Mouse (Mus musculus) midbrain, embryonic 12.5 days (tissue): ENCODE data around the gene Ablim1. TPM values are rescaled to one million over a fixed set of nuclear protein-coding genes. Genes with fewer than 3 reads are reported as not detected.

ENCODE experiments used
- ATAC-seq: fragments of 200-750 bp; cut with Nextera tagmentation; 2 replicates; pipeline ENCODE4 v1.8.0; 2017; ENCODE audit warnings: low read depth, moderate TSS enrichment, moderate library complexity; ENCODE audit not compliant: low FRiP score
- H3K27ac ChIP-seq: fragments of 300-500 bp; sonication (generic); replicated peaks from 2 replicates; pipeline ENCODE4 v1.5.1; 2016; ENCODE audit warnings: mild to moderate bottlenecking
- H3K27me3 ChIP-seq: fragments of 300-500 bp; sonication (generic); 2 replicates; pipeline ENCODE4 v1.6.1; 2016; ENCODE audit warnings: mild to moderate bottlenecking
- H3K36me3 ChIP-seq: fragments of 300-500 bp; sonication (generic); 2 replicates; pipeline ENCODE4 v1.6.1; 2016
- H3K4me1 ChIP-seq: fragments of 300-500 bp; sonication (generic); 2 replicates; pipeline ENCODE4 v1.6.1; 2016
- H3K4me2 ChIP-seq: fragments of 300-500 bp; sonication (generic); replicated peaks from 2 replicates; pipeline ENCODE4 v1.6.1; 2016; ENCODE audit warnings: mild to moderate bottlenecking, moderate library complexity
- H3K4me3 ChIP-seq: fragments of 300-500 bp; sonication (generic); 2 replicates; pipeline ENCODE4 v1.5.1; 2016; ENCODE audit warnings: mild to moderate bottlenecking
- H3K9ac ChIP-seq: fragments of 300-500 bp; sonication (generic); replicated peaks from 2 replicates; pipeline ENCODE4 v1.6.1; 2016; ENCODE audit warnings: mild to moderate bottlenecking, moderate library complexity
- H3K9me3 ChIP-seq: fragments of 300-500 bp; sonication (generic); 2 replicates; pipeline ENCODE4 v1.6.1; 2016; ENCODE audit warnings: mild to moderate bottlenecking
- WGBS: fragments of 180-500 bp; shearing (Covaris S2); methylation state at CpG from one replicate; pipeline ENCODE4 v1.1.7; 2016; 5-methylcytosine and 5-hydroxymethylcytosine counted together
- polyA plus RNA-seq: library from polyadenylated mRNA; unstranded; fragments of >200 nt; fragmentation: Nextera tagmentation; extraction: Ambion mirVana; gene quantifications from 2 replicates; pipeline ENCODE4 v1.2.1, GENCODE M21; 2016

Ablim1 gene
- polyA plus RNA-seq, 1 experiment from 2014 or later: 24.0 TPM

DNA sequence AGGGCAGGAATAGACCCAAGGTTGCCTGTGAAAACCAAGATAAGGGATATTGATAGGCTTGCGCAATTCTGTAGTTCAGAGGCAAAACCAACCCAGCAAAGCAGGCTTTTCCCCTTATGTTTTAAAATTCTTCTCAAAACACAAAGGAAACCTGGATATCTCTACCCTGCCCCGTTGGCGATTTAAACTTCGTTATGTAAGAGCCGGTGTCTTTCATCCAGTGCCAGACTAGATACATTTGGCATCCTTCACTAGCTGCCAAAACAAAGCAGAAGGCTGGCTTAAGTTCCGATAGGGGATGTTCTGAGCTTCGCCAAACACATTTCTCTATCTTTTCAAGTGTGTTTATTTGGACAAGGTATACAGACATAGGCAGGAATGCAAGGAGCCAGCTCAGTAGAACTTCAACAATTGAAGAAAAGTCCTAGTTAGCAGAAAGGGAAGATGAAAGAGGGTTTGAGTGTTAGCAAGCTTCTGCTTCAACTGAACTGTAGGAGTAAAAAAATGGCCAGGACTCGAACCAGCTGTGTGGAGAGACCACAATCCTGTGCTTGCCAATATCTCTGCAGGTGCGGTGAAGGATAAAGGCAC, 201.8 kb downstream of the Ablim1 start:
- H3K4me1 ChIP-seq: peaks cover 14% of the 10 kb centered on the region
- no peak overlapping the region for H3K4me2 ChIP-seq
- no peak for ATAC-seq
- H3K9me3 ChIP-seq: no peaks in the 10 kb centered on the region
- H3K9ac ChIP-seq: no peak overlapping the region
- peaks cover 7% of the 10 kb centered on the region; the same call in 1 of the 2 replicates for H3K27me3 ChIP-seq
- H3K4me3 ChIP-seq: no peak overlapping the region
- no peaks in the 10 kb centered on the region for H3K36me3 ChIP-seq
- 79% methylated on average over 9 of the region's 9 CpGs for WGBS
- 0 out of 2 replicates have a peak overlapping the region, but pooled peaks have one; percentile 32 for H3K27ac ChIP-seq

DNA sequence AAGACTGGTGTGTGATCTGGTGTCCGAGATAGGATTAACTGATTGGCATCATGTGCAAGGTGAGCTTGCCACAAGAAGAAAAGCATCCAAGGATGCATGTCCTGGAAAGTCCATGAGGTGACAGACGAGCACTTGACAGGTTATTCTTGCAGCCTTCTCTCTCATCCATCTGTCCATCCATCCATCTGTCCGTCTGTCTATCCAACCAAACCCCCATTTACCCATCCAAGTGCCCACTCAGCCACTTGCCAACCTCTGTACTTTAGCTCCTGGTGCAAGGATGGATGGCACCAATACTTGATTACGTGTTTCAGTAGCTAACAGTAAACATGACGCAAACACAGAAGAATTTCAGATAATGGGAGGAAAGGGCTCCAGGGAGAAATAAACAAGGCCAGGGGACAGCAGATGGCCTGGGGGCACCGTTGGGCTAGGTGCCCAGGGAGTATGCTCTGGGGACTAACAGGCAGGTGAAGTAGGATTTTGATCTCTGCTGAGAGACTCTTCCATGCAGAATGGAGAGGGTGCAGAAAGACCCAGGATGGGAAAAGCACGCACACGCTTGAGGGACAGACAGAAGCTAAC, 202.4 kb downstream of the Ablim1 start:
- Histone ChIP-seq H3K9ac (no peak overlapping the region), H3K4me3 (no peak overlapping the region), H3K27me3 (0 out of 2 replicates have a peak, but pooled peaks cover 7% of the 10 kb centered on the region), H3K9me3 (no peaks in the 10 kb centered on the region), H3K27ac (0 out of 2 replicates have a peak overlapping the region, but pooled peaks have one; percentile 32), H3K36me3 (no peaks in the 10 kb centered on the region), H3K4me1 (peaks cover 8% of the 10 kb centered on the region), H3K4me2 (no peak overlapping the region)
- ATAC-seq: no peak
- WGBS: 91% methylated on average over 8 of the region's 8 CpGs

DNA sequence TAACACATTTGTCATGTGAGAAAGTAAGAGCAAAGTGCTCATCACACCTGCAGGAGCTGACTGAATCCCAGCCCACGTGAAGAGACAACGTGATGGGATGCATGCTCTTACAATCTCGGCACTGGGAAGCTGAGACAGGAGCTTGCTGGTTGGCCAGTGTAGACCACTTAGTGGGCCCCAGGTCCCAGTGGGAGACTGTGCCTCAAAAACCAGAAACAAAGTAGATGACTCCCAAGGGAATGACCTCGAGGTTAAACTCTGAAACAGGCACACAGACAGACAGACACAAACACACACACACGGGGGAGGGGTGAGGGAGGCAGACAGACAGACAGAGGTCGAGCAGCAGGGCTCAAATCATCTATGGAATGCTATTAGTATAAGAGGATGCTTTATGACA, 203.4 kb downstream of the Ablim1 start:
- no peaks in the 10 kb centered on the region for H3K4me1 ChIP-seq
- no peaks in the 10 kb centered on the region for H3K36me3 ChIP-seq
- ATAC-seq: no peak
- H3K4me3 ChIP-seq: no peak overlapping the region
- no peak overlapping the region for H3K4me2 ChIP-seq
- no peak overlapping the region for H3K9ac ChIP-seq
- H3K27ac ChIP-seq: no peak overlapping the region
- 76% methylated on average over 6 of the region's 6 CpGs for WGBS
- H3K27me3 ChIP-seq: 0 out of 2 replicates have a peak, but pooled peaks cover 7% of the 10 kb centered on the region
- no peaks in the 10 kb centered on the region for H3K9me3 ChIP-seq

DNA sequence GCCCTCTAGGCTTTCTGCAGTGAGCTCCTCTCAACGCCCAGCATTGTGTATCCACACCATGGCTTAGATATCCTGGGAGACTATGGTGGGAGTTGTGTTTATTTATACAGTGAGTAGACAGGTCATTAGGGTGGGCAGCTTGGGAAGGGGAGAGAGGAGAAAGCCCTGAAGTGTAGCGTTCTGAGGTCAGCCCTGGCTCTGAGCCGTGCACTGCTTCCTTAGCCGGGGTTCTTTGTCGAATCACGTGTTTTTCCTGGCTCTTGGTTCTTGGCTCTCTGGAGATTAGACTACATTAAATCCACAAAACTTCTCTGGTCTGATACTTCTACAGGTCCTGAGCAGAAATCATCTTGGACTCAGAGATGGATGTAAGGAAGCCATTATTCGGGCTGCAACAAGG, 205.1 kb downstream of the Ablim1 start:
- Histone ChIP-seq H3K4me3 (no peak overlapping the region), H3K9me3 (no peaks in the 10 kb centered on the region), H3K4me2 (no peak overlapping the region), H3K36me3 (no peaks in the 10 kb centered on the region), H3K4me1 (no peaks in the 10 kb centered on the region), H3K9ac (no peak overlapping the region), H3K27ac (no peak overlapping the region), H3K27me3 (no peaks in the 10 kb centered on the region)
- ATAC-seq: no peak
- WGBS: 80% methylated on average over 7 of the region's 7 CpGs

DNA sequence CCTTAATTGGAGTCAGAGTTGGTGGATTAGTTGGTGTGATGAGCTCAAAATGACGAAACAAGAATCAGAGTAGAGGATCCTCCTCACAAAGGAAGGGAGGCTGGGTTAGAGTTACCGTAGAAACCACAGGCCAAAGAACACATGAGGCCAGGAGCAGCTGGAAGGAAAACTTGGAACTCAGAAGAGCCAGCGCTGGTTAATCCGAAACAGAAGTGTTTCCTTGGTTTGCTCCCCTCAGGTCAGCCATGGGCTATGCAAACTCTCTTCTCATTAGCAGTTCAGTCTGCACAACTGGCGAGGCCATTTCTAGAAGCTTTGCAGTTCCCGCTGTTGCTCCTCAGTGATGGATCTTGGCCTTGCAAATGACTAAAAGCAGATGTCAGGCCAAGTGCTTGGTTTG, 208.2 kb downstream of the Ablim1 start:
- Histone ChIP-seq H3K9me3 (no peaks in the 10 kb centered on the region), H3K9ac (no peak overlapping the region), H3K36me3 (no peaks in the 10 kb centered on the region), H3K4me2 (no peak overlapping the region), H3K27me3 (no peaks in the 10 kb centered on the region), H3K4me1 (no peaks in the 10 kb centered on the region), H3K4me3 (no peak overlapping the region), H3K27ac (no peak overlapping the region)
- 65% methylated on average over 6 of the region's 6 CpGs for WGBS
- ATAC-seq: no peak

DNA sequence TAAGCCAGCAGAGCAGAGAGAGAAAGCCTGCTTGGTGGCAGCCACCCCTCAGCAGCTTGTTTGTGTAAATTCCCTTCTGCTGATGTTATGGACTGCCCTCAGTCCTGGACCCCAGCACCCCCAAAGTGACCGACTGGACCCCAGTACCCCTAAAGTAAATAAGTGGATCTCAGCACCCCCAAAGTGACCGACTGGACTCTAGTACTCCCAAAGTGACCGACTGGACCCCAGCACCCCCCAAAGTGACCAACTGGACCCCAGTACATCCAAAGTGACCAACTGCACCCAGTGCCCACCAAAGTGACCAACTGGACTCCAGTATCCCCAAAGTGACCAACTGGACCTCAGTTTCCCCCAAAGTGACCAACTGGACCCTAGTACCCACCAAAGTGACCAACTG, 208.7 kb downstream of the Ablim1 start:
- ATAC-seq: no peak
- Histone ChIP-seq H3K4me3 (no peak overlapping the region), H3K27me3 (no peaks in the 10 kb centered on the region), H3K4me1 (no peaks in the 10 kb centered on the region), H3K9ac (no peak overlapping the region), H3K9me3 (no peaks in the 10 kb centered on the region), H3K4me2 (no peak overlapping the region), H3K36me3 (no peaks in the 10 kb centered on the region), H3K27ac (no peak overlapping the region)
- WGBS: 97% methylated on average over 3 of the region's 3 CpGs

DNA sequence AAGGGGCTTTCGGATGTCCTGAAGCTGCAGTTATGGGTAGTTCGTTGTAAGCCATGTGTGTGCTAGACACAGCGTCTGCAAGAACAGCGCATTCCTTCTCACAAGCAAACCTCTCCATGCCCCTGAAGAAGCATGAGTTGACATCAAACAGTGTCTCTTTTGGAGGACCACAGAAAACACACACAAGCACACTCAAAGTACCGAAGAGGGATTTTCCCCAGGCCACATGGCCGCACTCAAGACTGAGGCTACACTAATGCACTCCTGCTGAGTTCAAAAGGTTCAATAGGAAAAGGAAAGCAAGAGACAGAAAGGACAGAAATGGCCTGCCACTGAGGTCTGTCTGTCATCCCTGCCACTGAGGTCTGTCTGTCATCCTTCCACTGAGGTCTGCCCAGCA, 209.6 kb downstream of the Ablim1 start:
- 53% methylated on average over 6 of the region's 6 CpGs for WGBS
- no peak overlapping the region for H3K27ac ChIP-seq
- no peak overlapping the region for H3K9ac ChIP-seq
- no peak for ATAC-seq
- no peaks in the 10 kb centered on the region for H3K4me1 ChIP-seq
- no peak overlapping the region for H3K4me3 ChIP-seq
- no peaks in the 10 kb centered on the region for H3K36me3 ChIP-seq
- H3K4me2 ChIP-seq: no peak overlapping the region
- H3K9me3 ChIP-seq: no peaks in the 10 kb centered on the region
- no peaks in the 10 kb centered on the region for H3K27me3 ChIP-seq

DNA sequence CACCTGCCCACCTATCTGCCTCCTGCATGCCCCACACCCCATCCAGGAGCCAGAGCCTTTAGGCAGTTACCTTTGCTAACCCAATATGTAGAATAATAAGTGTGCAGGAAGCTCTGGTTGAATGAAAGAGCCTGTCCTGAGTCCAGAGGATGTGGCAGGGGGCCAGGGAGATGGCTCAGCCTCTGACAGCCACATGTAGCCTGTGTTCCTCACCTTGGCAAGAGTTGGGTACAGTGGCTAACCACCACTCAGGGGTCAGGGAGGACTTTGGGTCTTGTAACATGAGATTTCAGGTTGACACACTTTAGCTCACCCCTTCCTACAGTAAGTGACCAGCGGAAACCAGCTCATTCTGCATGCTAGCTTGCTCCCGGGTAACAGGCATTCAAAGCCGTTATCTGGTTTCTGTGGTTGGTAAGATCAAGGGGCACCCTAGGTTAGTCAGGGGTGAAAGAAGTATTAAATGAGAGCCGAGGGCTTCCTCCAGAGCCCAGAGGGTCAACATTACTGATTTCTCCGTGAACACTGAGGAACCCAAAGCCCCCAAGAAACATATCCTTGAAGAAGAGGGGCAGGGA, 210.5 kb downstream of the Ablim1 start:
- ATAC-seq: no peak
- H3K36me3 ChIP-seq: no peaks in the 10 kb centered on the region
- H3K4me3 ChIP-seq: no peak overlapping the region
- no peaks in the 10 kb centered on the region for H3K27me3 ChIP-seq
- H3K4me2 ChIP-seq: no peak overlapping the region
- H3K4me1 ChIP-seq: no peaks in the 10 kb centered on the region
- no peak overlapping the region for H3K9ac ChIP-seq
- H3K27ac ChIP-seq: no peak overlapping the region
- no peaks in the 10 kb centered on the region for H3K9me3 ChIP-seq
- 68% methylated on average over 5 of the region's 5 CpGs for WGBS

DNA sequence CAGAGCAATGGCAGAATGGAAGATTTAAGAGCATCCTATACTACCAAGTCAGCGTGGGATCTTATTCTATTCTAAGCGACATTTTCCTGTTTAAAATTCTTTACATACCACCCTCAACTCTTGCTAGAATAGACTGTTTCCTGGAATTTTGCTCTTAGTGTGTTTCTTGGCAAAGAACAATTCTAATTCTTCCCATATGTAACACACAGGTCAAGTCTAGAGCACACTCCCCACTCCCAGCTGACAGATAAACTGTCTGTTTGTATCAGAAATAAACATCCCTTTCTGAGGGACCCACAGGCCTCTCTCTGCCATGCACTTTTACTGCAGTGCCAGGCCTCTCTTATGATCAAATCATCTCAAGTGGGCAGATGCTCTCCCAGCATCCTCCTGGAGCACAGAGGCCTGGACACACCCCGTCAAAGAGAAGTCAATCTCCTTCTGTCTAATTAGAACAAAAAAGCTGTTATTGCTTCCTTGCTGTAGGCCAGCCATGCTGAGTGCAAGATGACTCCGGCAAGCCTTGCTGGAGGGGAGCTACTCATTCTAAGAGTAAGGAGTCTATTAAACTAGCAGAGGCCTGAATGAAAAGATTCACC, 211.3 kb downstream of the Ablim1 start:
- Histone ChIP-seq H3K4me2 (no peak overlapping the region), H3K4me3 (no peak overlapping the region), H3K9ac (no peak overlapping the region), H3K4me1 (no peaks in the 10 kb centered on the region), H3K27me3 (no peaks in the 10 kb centered on the region), H3K36me3 (no peaks in the 10 kb centered on the region), H3K27ac (no peak overlapping the region), H3K9me3 (no peaks in the 10 kb centered on the region)
- no peak for ATAC-seq
- WGBS: 77% methylated on average over 4 of the region's 4 CpGs

DNA sequence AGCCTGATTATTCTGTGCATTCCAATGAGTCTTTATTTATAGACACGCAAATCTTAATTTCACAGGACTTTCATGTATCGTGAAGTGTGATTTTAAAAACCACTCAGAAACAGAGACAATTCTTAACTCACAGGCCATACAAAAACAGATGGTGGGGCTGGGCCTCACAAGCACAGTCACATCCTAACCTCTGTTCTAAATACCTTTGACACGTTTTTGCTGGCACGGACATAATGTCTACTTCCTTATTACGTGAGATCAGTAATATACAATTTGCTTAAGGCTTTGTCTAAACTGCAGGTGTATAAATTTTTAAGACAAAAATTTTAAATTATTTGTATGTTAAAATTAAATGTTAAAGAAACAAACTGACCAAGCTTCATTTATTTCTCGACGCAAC, 212.7 kb downstream of the Ablim1 start:
- 90% methylated on average over 7 of the region's 7 CpGs for WGBS
- Histone ChIP-seq H3K9ac (no peak overlapping the region), H3K27me3 (no peaks in the 10 kb centered on the region), H3K9me3 (no peaks in the 10 kb centered on the region), H3K4me3 (no peak overlapping the region), H3K4me2 (no peak overlapping the region), H3K4me1 (no peaks in the 10 kb centered on the region), H3K36me3 (no peaks in the 10 kb centered on the region), H3K27ac (no peak overlapping the region)
- ATAC-seq: no peak

DNA sequence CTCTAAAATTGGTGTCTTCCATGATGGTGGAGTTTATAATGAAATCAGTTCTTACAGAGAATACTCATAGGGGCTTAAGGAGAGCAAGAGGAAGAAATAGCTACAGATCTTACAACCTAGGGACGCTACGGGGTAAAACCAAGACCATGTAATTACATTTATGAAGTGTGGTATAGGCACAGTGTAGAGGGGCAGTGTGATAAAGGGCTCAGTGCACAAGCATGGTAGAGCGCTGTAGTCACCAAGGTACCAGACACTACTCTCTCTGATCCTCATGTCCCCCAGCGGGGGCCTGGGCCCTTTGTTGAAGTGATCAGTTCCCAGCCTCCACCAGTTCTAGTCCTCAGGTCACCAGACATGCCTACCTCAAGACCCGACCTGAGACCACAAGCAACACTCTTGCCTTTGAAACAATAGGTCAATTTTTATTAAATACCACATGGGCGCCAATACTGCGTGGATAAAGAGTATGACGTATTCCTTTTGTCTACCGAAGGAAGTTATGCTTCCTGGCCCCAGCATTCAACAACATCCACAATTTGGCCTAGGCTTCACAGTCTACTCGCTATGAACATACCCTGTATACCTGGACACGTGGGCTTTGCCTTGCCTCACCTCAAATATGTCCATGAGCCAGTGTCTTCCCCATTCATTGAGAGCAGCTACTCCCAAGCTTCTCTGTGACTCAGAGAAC, 213.8 kb downstream of the Ablim1 start:
- H3K4me1 ChIP-seq: no peaks in the 10 kb centered on the region
- H3K36me3 ChIP-seq: no peaks in the 10 kb centered on the region
- ATAC-seq: no peak
- no peak overlapping the region for H3K4me2 ChIP-seq
- no peak overlapping the region for H3K4me3 ChIP-seq
- H3K9me3 ChIP-seq: no peaks in the 10 kb centered on the region
- H3K27me3 ChIP-seq: no peaks in the 10 kb centered on the region
- no peak overlapping the region for H3K27ac ChIP-seq
- H3K9ac ChIP-seq: no peak overlapping the region
- 95% methylated on average over 11 of the region's 11 CpGs for WGBS

DNA sequence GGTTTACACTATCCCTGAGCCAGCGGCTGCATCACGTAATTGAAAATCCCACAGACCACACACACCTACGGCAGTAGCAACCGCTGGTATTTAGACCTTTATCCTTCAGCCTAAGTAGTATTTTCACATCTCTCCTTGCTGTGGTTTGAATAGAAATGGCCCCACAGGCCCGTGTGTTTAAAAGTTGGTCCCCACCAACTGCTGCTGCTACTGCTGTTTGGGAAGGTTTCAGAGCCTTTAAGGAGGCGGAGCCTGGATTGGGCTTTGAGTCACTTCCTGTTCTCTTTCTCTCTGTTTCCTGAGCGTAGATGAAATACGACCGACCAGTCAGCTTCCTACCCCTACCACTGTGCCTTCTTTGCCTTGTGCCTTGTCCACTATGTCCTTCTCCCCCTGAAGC, 214.7 kb downstream of the Ablim1 start:
- H3K9ac ChIP-seq: no peak overlapping the region
- no peak overlapping the region for H3K4me3 ChIP-seq
- H3K9me3 ChIP-seq: no peaks in the 10 kb centered on the region
- 93% methylated on average over 9 of the region's 9 CpGs for WGBS
- no peaks in the 10 kb centered on the region for H3K27me3 ChIP-seq
- no peaks in the 10 kb centered on the region for H3K4me1 ChIP-seq
- no peak for ATAC-seq
- H3K4me2 ChIP-seq: no peak overlapping the region
- no peak overlapping the region for H3K27ac ChIP-seq
- no peaks in the 10 kb centered on the region for H3K36me3 ChIP-seq
